Mouse (Mus musculus) cerebellum, postnatal 4 days (tissue): ENCODE results near the gene Ppp1r13b.

Source experiments
- DNase-seq, 2 experiments: peaks; one replicate each; pipeline ENCODE4 v3.0.0; 2022; ENCODE audit warnings: low spot score in 2 of 2, mixed read lengths in 1 of 2

The Ppp1r13b gene

GRCm38 (mm10) chr12:111794102-111794501 lies 113.8 kb downstream of the Ppp1r13b start:
- no peak for DNase-seq

DNA sequence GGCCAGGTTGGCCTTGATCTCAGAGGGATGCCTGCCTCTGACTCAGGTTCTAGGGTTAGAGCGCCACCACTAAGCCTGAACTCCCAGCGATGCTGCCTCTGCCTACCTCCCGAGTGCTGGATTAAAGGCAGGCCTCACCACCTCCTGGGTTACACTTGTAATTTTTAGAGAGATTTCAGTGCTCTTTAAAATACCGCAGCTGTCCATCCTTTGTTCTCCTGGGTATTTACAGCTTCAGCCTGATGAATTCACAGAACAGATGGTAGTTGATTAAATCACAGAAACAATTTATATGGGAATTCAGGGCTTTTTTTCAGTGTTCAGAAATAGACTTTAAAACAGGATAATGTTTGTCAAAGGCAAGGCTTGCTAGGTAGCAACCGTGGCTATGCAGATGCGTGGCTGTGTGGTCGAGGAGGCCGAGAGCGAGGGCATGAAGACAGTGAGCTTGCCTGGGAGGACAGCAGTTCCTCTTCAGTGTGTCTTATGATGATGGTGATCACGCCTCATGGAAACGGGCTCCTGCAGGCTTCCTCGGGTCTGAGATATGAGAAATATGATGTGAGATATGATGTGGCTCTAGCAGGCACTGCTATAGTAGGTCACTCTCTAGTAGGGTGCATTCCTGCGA lies 116.3 kb downstream of the Ppp1r13b start:
- DNase-seq: no peak

DNA sequence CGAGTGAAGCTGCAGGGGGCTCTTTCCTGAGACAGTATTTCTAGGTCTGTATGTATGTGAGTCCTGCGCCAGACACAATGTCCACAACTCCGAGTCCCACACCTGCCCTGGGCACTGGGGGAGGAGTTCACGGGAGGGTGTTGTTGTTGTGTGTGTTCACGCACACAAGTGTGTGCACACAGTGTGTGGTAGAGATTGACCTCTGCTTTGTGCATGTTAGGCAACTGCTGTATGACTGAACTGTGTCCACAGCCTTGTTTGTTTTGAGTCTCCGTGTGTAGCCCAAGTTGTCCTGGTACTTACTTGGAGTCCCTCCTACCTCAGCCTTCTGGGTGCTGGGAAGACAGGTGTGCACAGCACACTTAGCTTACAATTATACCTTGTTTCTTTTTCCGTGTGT lies 117.3 kb downstream of the Ppp1r13b start:
- no peak for DNase-seq

- no peak for DNase-seq
Observed at GRCm38 (mm10) chr12:111790090-111790489, 117.8 kb downstream of the Ppp1r13b start.

- DNase-seq: no peak
Observed at GRCm38 (mm10) chr12:111787015-111787414, 120.9 kb downstream of the Ppp1r13b start.

DNA sequence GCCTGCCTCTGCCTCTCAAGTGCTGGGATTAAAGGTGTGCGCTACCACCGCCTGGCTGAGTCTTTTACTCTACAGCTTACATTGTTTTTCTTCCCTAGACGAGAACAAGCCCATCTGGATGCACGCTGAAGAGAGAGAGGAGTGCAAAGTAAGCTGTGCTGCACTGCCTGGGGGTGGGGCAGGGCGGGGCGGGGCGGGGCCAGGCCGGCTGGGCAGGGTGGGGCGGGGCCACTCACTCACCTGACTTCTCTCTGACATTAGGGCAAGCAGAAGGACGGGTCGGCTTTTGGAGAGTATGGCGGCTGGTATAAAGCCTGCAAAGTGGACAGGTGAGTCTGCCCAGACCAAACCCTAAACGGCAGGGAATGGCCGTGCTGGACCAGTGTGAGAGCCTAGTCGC lies 122.7 kb downstream of the Ppp1r13b start:
- DNase-seq: no peak

DNA sequence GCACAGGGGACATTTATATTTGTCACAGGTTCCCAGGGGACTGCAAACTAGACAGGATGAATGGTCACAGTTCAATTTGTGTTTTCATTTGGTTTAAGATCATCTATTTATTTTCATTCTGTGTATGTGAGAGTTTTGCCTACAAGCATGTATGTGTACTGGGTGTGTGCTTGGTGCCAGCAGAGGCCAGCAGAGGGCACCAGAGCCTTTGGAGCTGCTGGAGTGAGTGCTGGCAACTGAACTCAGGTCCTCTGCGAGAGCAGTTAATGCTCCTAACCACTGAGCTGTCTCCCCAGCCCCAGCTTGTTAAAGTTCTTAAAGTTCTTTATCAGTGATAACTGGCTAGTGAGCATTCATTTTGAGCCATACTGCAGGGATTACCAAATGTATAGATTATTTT lies 128.4 kb downstream of the Ppp1r13b start:
- DNase-seq: no peak
